Mouse (Mus musculus) stomach, embryonic 16.5 days (tissue): ENCODE data around the gene Zmym6. TPM values are rescaled to one million over a fixed set of nuclear protein-coding genes. Genes with fewer than 3 reads are reported as not detected.
A peak's percentile ranks its signal among the peaks of the same experiment; 100 is the strongest.

Source experiments
- ATAC-seq: fragments of 200-750 bp; cut with Nextera tagmentation; 2 replicates; pipeline ENCODE4 v1.8.0; 2017; ENCODE audit warnings: moderate number of reproducible peaks, moderate TSS enrichment; ENCODE audit not compliant: insufficient read depth, low FRiP score
- H3K27ac ChIP-seq: fragments of 300-500 bp; sonication (generic); 2 replicates; pipeline ENCODE4 v1.5.1; 2014; ENCODE audit warnings: low read length
- H3K27me3 ChIP-seq: fragments of 300-500 bp; sonication (generic); 2 replicates; pipeline ENCODE4 v1.6.1; 2014; ENCODE audit warnings: low read length, control low read depth, mixed read lengths; ENCODE audit not compliant: control insufficient read depth, insufficient read depth
- H3K36me3 ChIP-seq: fragments of 300-500 bp; sonication (generic); 2 replicates; pipeline ENCODE4 v1.6.1; 2014; ENCODE audit warnings: low read length; ENCODE audit not compliant: control insufficient read depth, insufficient read depth
- H3K4me1 ChIP-seq: fragments of 300-500 bp; sonication (generic); 2 replicates; pipeline ENCODE4 v1.6.1; 2014; ENCODE audit warnings: low read length, control low read depth, mixed read lengths; ENCODE audit not compliant: control insufficient read depth, insufficient read depth
- H3K4me2 ChIP-seq: fragments of 300-500 bp; sonication (generic); 2 replicates; pipeline ENCODE4 v1.6.1; 2014; ENCODE audit warnings: low read depth, low read length, mixed read lengths
- H3K4me3 ChIP-seq: fragments of 300-500 bp; sonication (generic); replicated peaks from 2 replicates; pipeline ENCODE4 v1.5.1; 2014; ENCODE audit warnings: mild to moderate bottlenecking, low read length
- H3K9ac ChIP-seq: fragments of 300-500 bp; sonication (generic); 2 replicates; pipeline ENCODE4 v1.6.1; 2014; ENCODE audit warnings: low read length
- H3K9me3 ChIP-seq: fragments of 300-500 bp; sonication (generic); replicated peaks from 2 replicates; pipeline ENCODE4 v1.6.1; 2016; ENCODE audit warnings: low read length, control low read depth; ENCODE audit not compliant: control insufficient read depth
- WGBS: fragments of 180-500 bp; shearing (Covaris S2); extraction: QIAGEN DNeasy Blood & Tissue Kit; methylation state at CpG from one replicate; pipeline ENCODE4 v1.1.7; 2014; 5-methylcytosine and 5-hydroxymethylcytosine counted together
- polyA plus RNA-seq: library from polyadenylated mRNA; unstranded; fragments of >200 nt; fragmentation: Nextera tagmentation; extraction: Ambion mirVana; gene quantifications from 2 replicates; pipeline ENCODE4 v1.2.1, GENCODE M21; 2015

Zmym6 gene
- polyA plus RNA-seq, 1 experiment from 2014 or later = 22.0 TPM

- no peak overlapping the region for H3K4me2 ChIP-seq
- H3K27me3 ChIP-seq = no peaks in the 10 kb centered on the region
- no peaks in the 10 kb centered on the region for H3K9me3 ChIP-seq
- no peak overlapping the region for H3K27ac ChIP-seq
- 82% methylated on average over 7 of the region's 7 CpGs for WGBS
- no peak overlapping the region for H3K9ac ChIP-seq
- no peak for ATAC-seq
- H3K4me3 ChIP-seq = no peak overlapping the region
- no peaks in the 10 kb centered on the region for H3K4me1 ChIP-seq
- peaks cover 10% of the 10 kb centered on the region for H3K36me3 ChIP-seq
Observed at GRCm38 (mm10) chr4:127054522-127055198, 22.5 kb upstream of the Zmym6 start.

- H3K27me3 ChIP-seq = no peaks in the 10 kb centered on the region
- no peaks in the 10 kb centered on the region for H3K4me1 ChIP-seq
- H3K27ac ChIP-seq = peak within 1 kb of the TSS; percentile 72; the same call in 1 of the 2 replicates
- H3K4me3 ChIP-seq = peak within 1 kb of the TSS; percentile 96
- under 1% methylated on average over 38 of the region's 38 CpGs for WGBS
- peak; percentile 96 for ATAC-seq
- H3K9ac ChIP-seq = peak within 1 kb of the TSS; percentile 92
- H3K4me2 ChIP-seq = peak within 1 kb of the TSS; percentile 78
- H3K36me3 ChIP-seq = peaks cover 4% of the 10 kb centered on the region
- no peaks in the 10 kb centered on the region for H3K9me3 ChIP-seq
Observed at GRCm38 (mm10) chr4:127060585-127061290, 16.4 kb upstream of the Zmym6 start, which contains the start of gene Zmym1. Gene Zmym1, minus strand, starts transcription at chr4:127061152.

- H3K4me1 ChIP-seq = no peaks in the 10 kb centered on the region
- 52% methylated on average over 1 of the region's 1 CpGs for WGBS
- H3K27me3 ChIP-seq = no peaks in the 10 kb centered on the region
- no peaks in the 10 kb centered on the region for H3K9me3 ChIP-seq
- H3K36me3 ChIP-seq = no peaks in the 10 kb centered on the region
- no peak overlapping the region for H3K4me2 ChIP-seq
- no peak for ATAC-seq
- no peak overlapping the region for H3K27ac ChIP-seq
- H3K9ac ChIP-seq = no peak overlapping the region
- H3K4me3 ChIP-seq = no peak overlapping the region
Observed at GRCm38 (mm10) chr4:127064051-127064450, 13.1 kb upstream of the Zmym6 start.

- H3K4me1 ChIP-seq = peaks cover 4% of the 10 kb centered on the region; the same call in 1 of the 2 replicates
- 63% methylated on average over 1 of the region's 1 CpGs for WGBS
- H3K9ac ChIP-seq = no peak overlapping the region
- no peaks in the 10 kb centered on the region for H3K36me3 ChIP-seq
- no peaks in the 10 kb centered on the region for H3K27me3 ChIP-seq
- H3K4me2 ChIP-seq = no peak overlapping the region
- no peak overlapping the region for H3K27ac ChIP-seq
- no peaks in the 10 kb centered on the region for H3K9me3 ChIP-seq
- ATAC-seq = no peak
- H3K4me3 ChIP-seq = no peak overlapping the region
Observed at GRCm38 (mm10) chr4:127074915-127075314, 2.3 kb upstream of the Zmym6 start.

- H3K4me3 ChIP-seq = no peak overlapping the region
- H3K4me1 ChIP-seq = peaks cover 4% of the 10 kb centered on the region; the same call in 1 of the 2 replicates
- no peak for ATAC-seq
- H3K4me2 ChIP-seq = no peak overlapping the region
- no peak overlapping the region for H3K9ac ChIP-seq
- no peaks in the 10 kb centered on the region for H3K36me3 ChIP-seq
- 52% methylated on average over 1 of the region's 1 CpGs for WGBS
- no peaks in the 10 kb centered on the region for H3K9me3 ChIP-seq
- no peaks in the 10 kb centered on the region for H3K27me3 ChIP-seq
- no peak overlapping the region for H3K27ac ChIP-seq
Observed at GRCm38 (mm10) chr4:127080806-127081205, 3.6 kb downstream of the Zmym6 start.

GRCm38 (mm10) chr4:127083131-127083530, 5.9 kb downstream of the Zmym6 start:
- H3K36me3 ChIP-seq = no peaks in the 10 kb centered on the region
- H3K27me3 ChIP-seq = no peaks in the 10 kb centered on the region
- no peak for ATAC-seq
- H3K9ac ChIP-seq = no peak overlapping the region
- no peaks in the 10 kb centered on the region for H3K9me3 ChIP-seq
- no peak overlapping the region for H3K27ac ChIP-seq
- peaks cover under 1% of the 10 kb centered on the region; the same call in 1 of the 2 replicates for H3K4me1 ChIP-seq
- WGBS = 79% methylated on average over 2 of the region's 2 CpGs
- H3K4me3 ChIP-seq = no peak overlapping the region
- no peak overlapping the region for H3K4me2 ChIP-seq

GRCm38 (mm10) chr4:127085761-127086160, 8.6 kb downstream of the Zmym6 start:
- Histone ChIP-seq H3K4me3 (no peak overlapping the region), H3K27me3 (no peaks in the 10 kb centered on the region), H3K27ac (no peak overlapping the region), H3K4me2 (no peak overlapping the region), H3K9ac (no peak overlapping the region), H3K4me1 (no peaks in the 10 kb centered on the region), H3K9me3 (no peaks in the 10 kb centered on the region), H3K36me3 (no peaks in the 10 kb centered on the region)
- no peak for ATAC-seq
- 65% methylated on average over 1 of the region's 1 CpGs for WGBS

- Histone ChIP-seq H3K27me3 (no peaks in the 10 kb centered on the region), H3K9ac (no peak overlapping the region), H3K27ac (no peak overlapping the region), H3K4me2 (no peak overlapping the region), H3K9me3 (no peaks in the 10 kb centered on the region), H3K36me3 (no peaks in the 10 kb centered on the region), H3K4me3 (no peak overlapping the region), H3K4me1 (no peaks in the 10 kb centered on the region)
- WGBS = 92% methylated on average over 1 of the region's 1 CpGs
- ATAC-seq = no peak
Observed at GRCm38 (mm10) chr4:127091188-127091587, 14.0 kb downstream of the Zmym6 start.

GRCm38 (mm10) chr4:127095090-127095489, 17.9 kb downstream of the Zmym6 start:
- Histone ChIP-seq H3K4me2 (no peak overlapping the region), H3K4me1 (no peaks in the 10 kb centered on the region), H3K27ac (no peak overlapping the region), H3K36me3 (no peaks in the 10 kb centered on the region), H3K9me3 (no peaks in the 10 kb centered on the region), H3K4me3 (no peak overlapping the region), H3K27me3 (no peaks in the 10 kb centered on the region), H3K9ac (no peak overlapping the region)
- 84% methylated on average over 4 of the region's 4 CpGs for WGBS
- no peak for ATAC-seq
